Mouse (Mus musculus) erythroblast, embryonic 14.5 days (primary cell): ENCODE results near the gene Rab27a.

Experiments used
- GATA1 ChIP-seq: IDR thresholded peaks from 2 replicates; pipeline ENCODE4 v1.6.1; 2012; ENCODE audit warnings: low read length, inconsistent platforms, mixed read lengths
- TAL1 ChIP-seq: IDR thresholded peaks from 3 replicates; pipeline ENCODE4 v1.6.1; 2012; ENCODE audit warnings: low read length, inconsistent platforms, mixed read lengths

DNA sequence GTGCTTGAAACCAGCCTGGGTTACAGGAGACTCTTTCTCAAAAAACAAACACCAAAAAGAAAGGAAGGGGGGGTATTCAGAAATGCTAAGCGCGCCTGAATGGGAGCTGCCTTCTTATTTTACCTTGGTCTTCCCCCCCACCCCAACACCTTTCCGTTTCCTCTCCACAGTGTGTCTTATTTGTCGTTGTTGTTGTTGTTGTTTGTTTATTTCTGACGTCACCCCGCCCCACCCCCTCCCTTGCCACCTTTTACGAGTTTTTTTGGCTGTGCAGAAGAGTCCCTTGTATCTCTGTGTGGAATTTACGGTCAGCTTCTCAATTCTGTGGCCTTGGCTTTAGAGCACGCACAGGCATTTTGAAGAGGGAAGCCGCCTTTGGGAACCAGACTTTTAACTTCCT lies 1.1 kb downstream of the Rab27a start:
- TF ChIP-seq GATA1 = no peak
- no peak for TF ChIP-seq TAL1
